Mouse (Mus musculus) brain, embryonic 14.5 days (tissue): Measurements from ENCODE around the gene Tceal7. TPM values are rescaled to one million over a fixed set of nuclear protein-coding genes. Genes with fewer than 3 reads are reported as not detected.

Experiments used
- DNase-seq: peaks from one replicate; pipeline ENCODE4 v3.0.0-alpha.2; 2011; ENCODE audit warnings: low read depth
- CTCF ChIP-seq: fragments of 200-500 bp; IDR thresholded peaks from 2 replicates; pipeline ENCODE4 v1.5.1; 2012; ENCODE audit warnings: inconsistent platforms, mild to moderate bottlenecking, moderate library complexity, borderline replicate concordance; ENCODE audit not compliant: insufficient read depth, insufficient read length; ENCODE audit errors: extremely low read depth
- POLR2A ChIP-seq: fragments of 200-500 bp; IDR thresholded peaks from 2 replicates; pipeline ENCODE4 v1.6.1; 2012; ENCODE audit warnings: mild to moderate bottlenecking, inconsistent platforms, borderline replicate concordance; ENCODE audit not compliant: poor library complexity, insufficient read depth, insufficient read length, severe bottlenecking; ENCODE audit errors: extremely low read depth
- polyA plus RNA-seq: library from polyadenylated mRNA; depleted of rRNA; stranded (reverse); fragments of >200 nt; gene quantifications from 2 replicates; pipeline ENCODE4 v1.2.3, GENCODE M21; 2012; rRNA removed

Gene Tceal7
- polyA plus RNA-seq, 1 experiment = 1.3 TPM

- TF ChIP-seq CTCF (no peak), POLR2A (no peak)
- DNase-seq = no peak
Observed at GRCm38 (mm10) chrX:136252023-136252729, 37.6 kb downstream of the Tceal7 start.

GRCm38 (mm10) chrX:136267720-136268119, 53.1 kb downstream of the Tceal7 start:
- DNase-seq = no peak
- TF ChIP-seq POLR2A (no peak), CTCF (no peak)

DNA sequence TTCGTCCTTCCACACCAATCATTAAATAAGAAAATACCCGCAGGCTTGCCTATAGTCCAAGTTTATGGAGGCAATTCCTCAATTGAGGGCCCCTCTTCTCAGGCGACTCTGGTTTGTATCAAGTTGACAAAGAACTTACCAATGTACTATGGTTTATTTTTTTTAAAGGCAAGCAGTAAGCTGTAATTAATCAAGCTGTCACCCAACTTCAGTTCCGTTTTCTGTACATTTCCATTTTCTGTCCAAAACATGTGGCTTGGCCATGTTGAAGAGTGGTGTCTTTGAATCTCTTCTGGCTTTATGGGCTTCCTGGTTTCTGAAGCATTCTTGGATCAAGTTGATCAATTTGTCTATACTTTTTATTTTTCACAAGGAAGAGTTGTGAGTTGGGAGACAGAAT, 53.6 kb downstream of the Tceal7 start:
- TF ChIP-seq CTCF (no peak), POLR2A (no peak)
- DNase-seq = no peak

DNA sequence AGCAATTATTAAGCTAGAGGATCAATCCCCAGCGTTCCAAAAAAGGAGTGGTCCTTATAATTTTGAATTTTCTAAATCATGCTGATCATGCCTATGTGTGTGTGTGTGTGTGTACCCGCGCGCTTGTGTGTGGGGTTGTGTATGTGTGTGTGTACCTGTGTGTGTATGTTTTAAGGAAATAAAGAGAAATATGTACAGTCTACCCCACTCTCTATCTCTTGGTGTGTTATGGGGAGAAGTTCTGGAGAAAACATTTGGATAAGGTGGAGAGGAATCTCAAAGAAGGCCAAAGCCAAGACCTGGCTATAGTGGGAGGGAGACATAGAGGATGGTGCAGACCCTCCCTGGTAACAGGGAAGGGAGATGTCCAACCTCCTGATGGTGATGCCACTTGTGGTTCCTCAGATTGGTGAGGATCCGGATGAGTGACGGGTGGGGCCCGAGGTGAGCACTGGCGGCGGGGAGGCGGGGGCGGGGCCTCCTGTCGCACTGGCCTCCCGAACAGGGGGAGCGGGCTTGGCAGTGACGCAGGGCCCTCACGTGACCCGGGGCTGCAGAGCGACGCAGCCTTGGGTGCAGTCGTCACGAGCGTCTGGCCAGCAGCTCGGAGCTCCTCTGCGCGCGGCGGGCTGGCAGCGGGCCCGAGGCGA, 55.3 kb downstream of the Tceal7 start, which contains the start of gene Bex3:
TSS of gene Bex3 (plus strand) at position 511 of the 650 bp plus-strand sequence.
- peak; percentile 52 for DNase-seq

GRCm38 (mm10) chrX:136270393-136271111, 56.0 kb downstream of the Tceal7 start:
- DNase-seq = peak; percentile 66

- peak; percentile 66 for DNase-seq
- TF ChIP-seq CTCF = no peak
- no peak for TF ChIP-seq POLR2A
Observed at GRCm38 (mm10) chrX:136274542-136274941, 60.0 kb downstream of the Tceal7 start.

- no peak for TF ChIP-seq POLR2A
- no peak for TF ChIP-seq CTCF
- peak; percentile 80 for DNase-seq
Observed at GRCm38 (mm10) chrX:136275386-136275785, 60.8 kb downstream of the Tceal7 start.

Other genes with a start within 250 kb of the Tceal7 start
- 130 and 147 TPM in 2 replicates for gene Arxes2, start 221.0 kb upstream of the Tceal7 start, polyA plus RNA-seq
- gene Arxes1, start 181.4 kb upstream of the Tceal7 start, polyA plus RNA-seq = 22.5 and 43.7 TPM in 2 replicates
- 294 and 337 TPM in 2 replicates for gene Bex2, start 146.5 kb upstream of the Tceal7 start, polyA plus RNA-seq
- 0.07 and 0.09 TPM in 2 replicates for gene Nxf3, start 129.5 kb upstream of the Tceal7 start, polyA plus RNA-seq
- gene Bex4, start 75.8 kb upstream of the Tceal7 start, polyA plus RNA-seq = 64.7 and 73.7 TPM in 2 replicates
- 76.5 and 80.0 TPM in 2 replicates for gene Tceal8, start 42.4 kb upstream of the Tceal7 start, polyA plus RNA-seq
- gene Tceal5, start 10.9 kb upstream of the Tceal7 start, polyA plus RNA-seq = 17.9 and 34.9 TPM in 2 replicates
- 157 and 187 TPM in 2 replicates for gene Bex1, start 734 bp downstream of the Tceal7 start, polyA plus RNA-seq
- 194 and 222 TPM in 2 replicates for gene Tceal9, start 30.3 kb downstream of the Tceal7 start, polyA plus RNA-seq
- 619 and 631 TPM in 2 replicates for gene Bex3, start 55.5 kb downstream of the Tceal7 start, polyA plus RNA-seq